Mouse (Mus musculus): Measurements from ENCODE around the gene C2cd2. TPM values are rescaled to one million over a fixed set of nuclear protein-coding genes. Genes with fewer than 3 reads are reported as not detected.
"Not testable (repeated sequence)": the region's sequence is repeated elsewhere in the genome, so short reads cannot be mapped to it uniquely, and the experiment has no call there.

The C2cd2 gene
- 18.9 and 19.2 TPM in 2 replicates for polyA plus RNA-seq (2014; fragmentation: Nextera tagmentation; extraction: Ambion mirVana)

- Histone ChIP-seq H3K4me2 (ENCODE audit: low read depth) (peak within 1 kb of the TSS; percentile 89), H3K9me3 (ENCODE audit: control insufficient read depth, low read length) (no peaks in the 10 kb centered on the region), H3K27me3 (ENCODE audit: control insufficient read depth, insufficient read depth, low read length) (no peaks in the 10 kb centered on the region), H3K4me1 (ENCODE audit: control insufficient read depth, insufficient read depth, low read length) (peaks cover 3% of the 10 kb centered on the region; the same call in 1 of the 2 replicates), H3K36me3 (ENCODE audit: control insufficient read depth, insufficient read depth, low read length) (no peaks in the 10 kb centered on the region), H3K27ac (ENCODE audit: low read depth, low read length) (peak within 1 kb of the TSS; percentile 89), H3K9ac (ENCODE audit: low read length) (peak within 1 kb of the TSS; percentile 84), H3K4me3 (ENCODE audit: low read depth, low read length) (peak within 1 kb of the TSS; percentile 84)
- under 1% methylated on average over 77 of the region's 78 CpGs for WGBS
- DNase-seq (ENCODE audit: low spot score) (peak; percentile 97), ATAC-seq (ENCODE audit: insufficient read depth, low FRiP score, low TSS enrichment) (peak; percentile 99)
Observed at GRCm38 (mm10) chr16:97962151-97962948, at the start of gene C2cd2, which contains the start of gene Zbtb21. Gene C2cd2 (minus strand): TSS chr16:97962598. Gene Zbtb21 (minus strand): TSS chr16:97962622.

GRCm38 (mm10) chr16:97997383-97997731 lies 35.0 kb upstream of the C2cd2 start:
- peak; percentile 73 for ATAC-seq (ENCODE audit: insufficient read depth, low FRiP score, low TSS enrichment)
- H3K36me3 ChIP-seq (ENCODE audit: control insufficient read depth, insufficient read depth, low read length); H3K27ac ChIP-seq (ENCODE audit: low read depth, low read length); DNase-seq (ENCODE audit: low spot score); H3K9me3 ChIP-seq (ENCODE audit: control insufficient read depth, low read length); H3K4me1 ChIP-seq (ENCODE audit: control insufficient read depth, insufficient read depth, low read length); H3K27me3 ChIP-seq (ENCODE audit: control insufficient read depth, insufficient read depth, low read length): not testable (repeated sequence)
- peak overlapping the region; percentile 53 for H3K9ac ChIP-seq (ENCODE audit: low read length)
- H3K4me2 ChIP-seq (ENCODE audit: low read depth) = peak overlapping the region; percentile 63
- peak overlapping the region; percentile 56 for H3K4me3 ChIP-seq (ENCODE audit: low read depth, low read length)
- WGBS = 0% methylated on average over 8 of the region's 8 CpGs

GRCm38 (mm10) chr16:97996616-97997382 lies 34.4 kb upstream of the C2cd2 start, which contains the start of gene B230307C23Rik:
Gene B230307C23Rik (plus strand): TSS chr16:97997315.
- Histone ChIP-seq H3K4me2 (ENCODE audit: low read depth) (peak within 1 kb of the TSS; percentile 63), H3K9me3 (ENCODE audit: control insufficient read depth, low read length) (no peaks in the 10 kb centered on the region), H3K27me3 (ENCODE audit: control insufficient read depth, insufficient read depth, low read length) (no peaks in the 10 kb centered on the region), H3K36me3 (ENCODE audit: control insufficient read depth, insufficient read depth, low read length) (no peaks in the 10 kb centered on the region), H3K9ac (ENCODE audit: low read length) (peak within 1 kb of the TSS; percentile 53), H3K4me3 (ENCODE audit: low read depth, low read length) (peak within 1 kb of the TSS; percentile 56), H3K4me1 (ENCODE audit: control insufficient read depth, insufficient read depth, low read length) (peaks cover 4% of the 10 kb centered on the region), H3K27ac (ENCODE audit: low read depth, low read length) (peak within 1 kb of the TSS; percentile 49; the same call in 1 of the 2 replicates)
- DNase-seq (ENCODE audit: low spot score) (peak; percentile 86), ATAC-seq (ENCODE audit: insufficient read depth, low FRiP score, low TSS enrichment) (peak; percentile 98)
- 2% methylated on average over 22 of the region's 22 CpGs for WGBS

- no peak for DNase-seq (ENCODE audit: low spot score)
Observed at GRCm38 (mm10) chr16:97995849-97996615, 33.6 kb upstream of the C2cd2 start.

GRCm38 (mm10) chr16:97992477-97992876 lies 30.1 kb upstream of the C2cd2 start:
- not testable (repeated sequence) for DNase-seq (ENCODE audit: low spot score); H3K27ac ChIP-seq (ENCODE audit: low read depth, low read length); H3K9ac ChIP-seq (ENCODE audit: low read length); H3K9me3 ChIP-seq (ENCODE audit: control insufficient read depth, low read length); H3K27me3 ChIP-seq (ENCODE audit: control insufficient read depth, insufficient read depth, low read length); H3K4me2 ChIP-seq (ENCODE audit: low read depth); ATAC-seq (ENCODE audit: insufficient read depth, low FRiP score, low TSS enrichment); H3K4me1 ChIP-seq (ENCODE audit: control insufficient read depth, insufficient read depth, low read length); H3K4me3 ChIP-seq (ENCODE audit: low read depth, low read length); H3K36me3 ChIP-seq (ENCODE audit: control insufficient read depth, insufficient read depth, low read length)
- 80% methylated on average over 3 of the region's 3 CpGs for WGBS

More at GRCm38 (mm10) chr16:97995849-97996615, 33.6 kb upstream of the C2cd2 start:
- no peak for ATAC-seq (ENCODE audit: insufficient read depth, low FRiP score, low TSS enrichment)
- Histone ChIP-seq H3K36me3 (ENCODE audit: control insufficient read depth, insufficient read depth, low read length) (no peaks in the 10 kb centered on the region), H3K4me2 (ENCODE audit: low read depth) (peak overlapping the region; percentile 63), H3K27me3 (ENCODE audit: control insufficient read depth, insufficient read depth, low read length) (no peaks in the 10 kb centered on the region), H3K4me1 (ENCODE audit: control insufficient read depth, insufficient read depth, low read length) (peaks cover 4% of the 10 kb centered on the region), H3K9me3 (ENCODE audit: control insufficient read depth, low read length) (no peaks in the 10 kb centered on the region), H3K27ac (ENCODE audit: low read depth, low read length) (no peak overlapping the region), H3K9ac (ENCODE audit: low read length) (no peak overlapping the region), H3K4me3 (ENCODE audit: low read depth, low read length) (0 out of 2 replicates have a peak overlapping the region, but pooled peaks have one; percentile 56)
- 15% methylated on average over 1 of the region's 1 CpGs for WGBS

GRCm38 (mm10) chr16:97991517-97991916 lies 29.1 kb upstream of the C2cd2 start:
- Histone ChIP-seq H3K9ac (ENCODE audit: low read length) (no peak overlapping the region), H3K9me3 (ENCODE audit: control insufficient read depth, low read length) (no peaks in the 10 kb centered on the region), H3K36me3 (ENCODE audit: control insufficient read depth, insufficient read depth, low read length) (no peaks in the 10 kb centered on the region), H3K4me1 (ENCODE audit: control insufficient read depth, insufficient read depth, low read length) (no peaks in the 10 kb centered on the region), H3K4me2 (ENCODE audit: low read depth) (no peak overlapping the region), H3K27me3 (ENCODE audit: control insufficient read depth, insufficient read depth, low read length) (no peaks in the 10 kb centered on the region), H3K4me3 (ENCODE audit: low read depth, low read length) (no peak overlapping the region), H3K27ac (ENCODE audit: low read depth, low read length) (no peak overlapping the region)
- ATAC-seq (ENCODE audit: insufficient read depth, low FRiP score, low TSS enrichment) (no peak), DNase-seq (ENCODE audit: low spot score) (no peak)
- 67% methylated on average over 2 of the region's 2 CpGs for WGBS

GRCm38 (mm10) chr16:97984589-97984988 lies 22.2 kb upstream of the C2cd2 start:
- Histone ChIP-seq H3K4me2 (ENCODE audit: low read depth) (no peak overlapping the region), H3K4me1 (ENCODE audit: control insufficient read depth, insufficient read depth, low read length) (no peaks in the 10 kb centered on the region), H3K27ac (ENCODE audit: low read depth, low read length) (no peak overlapping the region), H3K9ac (ENCODE audit: low read length) (no peak overlapping the region), H3K36me3 (ENCODE audit: control insufficient read depth, insufficient read depth, low read length) (no peaks in the 10 kb centered on the region), H3K9me3 (ENCODE audit: control insufficient read depth, low read length) (no peaks in the 10 kb centered on the region), H3K4me3 (ENCODE audit: low read depth, low read length) (no peak overlapping the region), H3K27me3 (ENCODE audit: control insufficient read depth, insufficient read depth, low read length) (no peaks in the 10 kb centered on the region)
- ATAC-seq (ENCODE audit: insufficient read depth, low FRiP score, low TSS enrichment) (no peak), DNase-seq (ENCODE audit: low spot score) (no peak)
- 39% methylated on average over 5 of the region's 5 CpGs for WGBS

- no peaks in the 10 kb centered on the region for H3K4me1 ChIP-seq (ENCODE audit: control insufficient read depth, insufficient read depth, low read length)
- H3K4me2 ChIP-seq (ENCODE audit: low read depth) = no peak overlapping the region
- no peaks in the 10 kb centered on the region for H3K36me3 ChIP-seq (ENCODE audit: control insufficient read depth, insufficient read depth, low read length)
- H3K4me3 ChIP-seq (ENCODE audit: low read depth, low read length) = no peak overlapping the region
- DNase-seq (ENCODE audit: low spot score) (no peak), ATAC-seq (ENCODE audit: insufficient read depth, low FRiP score, low TSS enrichment) (no peak)
- H3K27ac ChIP-seq (ENCODE audit: low read depth, low read length) = no peak overlapping the region
- no peak overlapping the region for H3K9ac ChIP-seq (ENCODE audit: low read length)
- H3K27me3 ChIP-seq (ENCODE audit: control insufficient read depth, insufficient read depth, low read length) = no peaks in the 10 kb centered on the region
- WGBS = 83% methylated on average over 1 of the region's 1 CpGs
- no peaks in the 10 kb centered on the region for H3K9me3 ChIP-seq (ENCODE audit: control insufficient read depth, low read length)
Observed at GRCm38 (mm10) chr16:97981362-97981761, 19.0 kb upstream of the C2cd2 start.
